Mouse (Mus musculus) fibroblast of lung, adult 2 months (primary cell): ENCODE data around the gene Hoxd13.

Experiments
- DNase-seq: peaks from one replicate; pipeline ENCODE4 v3.0.0-alpha.2; 2011; ENCODE audit warnings: low read depth

Gene Hoxd13

DNA sequence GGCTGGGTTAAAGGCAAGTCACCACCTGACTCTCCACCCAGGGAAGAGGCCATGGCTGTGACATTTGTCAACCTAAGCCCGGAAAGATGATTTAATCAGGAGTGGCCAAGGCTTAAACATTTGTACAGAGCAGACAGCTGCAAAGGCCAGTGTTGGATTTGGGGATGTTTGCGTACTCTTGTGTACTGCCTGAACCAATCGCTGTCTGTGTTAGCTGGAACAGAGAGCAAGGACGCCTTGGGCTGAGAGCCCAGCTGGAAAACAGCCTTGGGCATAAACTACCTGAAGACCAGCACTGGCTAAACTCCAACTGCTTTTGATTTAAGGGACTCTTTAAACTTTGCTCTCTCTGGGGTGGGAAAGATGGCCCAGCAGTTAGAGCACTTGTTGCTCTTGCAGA, 40.6 kb downstream of the Hoxd13 start:
- no peak for DNase-seq

DNA sequence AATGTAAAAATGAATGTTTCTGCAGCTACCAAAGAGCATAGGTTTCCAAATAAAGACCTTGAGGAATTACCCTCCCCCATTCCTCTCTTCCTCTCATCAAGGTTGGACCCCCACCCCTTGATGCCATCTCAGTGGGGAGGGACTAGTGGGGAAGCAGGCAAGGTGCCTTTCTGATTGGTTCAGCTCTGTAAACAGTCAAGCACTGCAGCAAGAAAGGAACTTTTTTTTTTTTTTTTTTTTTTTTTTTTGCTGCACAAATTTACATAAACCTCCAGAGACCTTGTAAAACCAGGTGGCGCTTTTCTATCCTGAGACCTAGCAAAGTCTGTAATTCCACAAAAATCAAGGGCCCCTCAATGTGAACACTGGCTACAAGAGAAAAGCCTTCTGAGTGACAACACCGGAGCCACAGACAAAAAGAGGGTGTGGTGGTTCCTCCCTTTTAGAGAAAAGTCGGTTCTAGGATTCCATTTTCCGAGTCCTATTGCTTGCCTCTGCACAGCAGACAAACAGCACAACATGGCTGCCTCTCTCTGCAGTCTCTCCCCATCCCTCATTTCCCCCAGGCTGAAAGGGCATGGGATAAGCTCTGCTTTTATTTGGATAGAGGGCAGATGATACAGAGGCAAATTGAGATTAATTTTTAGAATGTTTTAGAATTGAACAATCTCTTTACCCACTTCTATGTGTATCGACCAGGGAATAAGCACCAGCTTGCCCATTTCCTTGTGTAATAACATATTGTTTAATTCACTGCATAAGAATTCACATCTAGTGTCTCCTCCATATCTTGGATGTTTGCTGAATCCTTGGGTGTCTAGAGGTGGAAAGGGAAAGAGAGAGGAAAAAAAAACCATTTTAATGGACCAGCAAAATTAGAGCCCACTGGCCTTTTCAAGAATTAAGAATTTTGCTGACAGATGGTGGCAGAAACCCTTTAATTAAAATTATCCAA, 41.6 kb downstream of the Hoxd13 start:
- no peak for DNase-seq

DNA sequence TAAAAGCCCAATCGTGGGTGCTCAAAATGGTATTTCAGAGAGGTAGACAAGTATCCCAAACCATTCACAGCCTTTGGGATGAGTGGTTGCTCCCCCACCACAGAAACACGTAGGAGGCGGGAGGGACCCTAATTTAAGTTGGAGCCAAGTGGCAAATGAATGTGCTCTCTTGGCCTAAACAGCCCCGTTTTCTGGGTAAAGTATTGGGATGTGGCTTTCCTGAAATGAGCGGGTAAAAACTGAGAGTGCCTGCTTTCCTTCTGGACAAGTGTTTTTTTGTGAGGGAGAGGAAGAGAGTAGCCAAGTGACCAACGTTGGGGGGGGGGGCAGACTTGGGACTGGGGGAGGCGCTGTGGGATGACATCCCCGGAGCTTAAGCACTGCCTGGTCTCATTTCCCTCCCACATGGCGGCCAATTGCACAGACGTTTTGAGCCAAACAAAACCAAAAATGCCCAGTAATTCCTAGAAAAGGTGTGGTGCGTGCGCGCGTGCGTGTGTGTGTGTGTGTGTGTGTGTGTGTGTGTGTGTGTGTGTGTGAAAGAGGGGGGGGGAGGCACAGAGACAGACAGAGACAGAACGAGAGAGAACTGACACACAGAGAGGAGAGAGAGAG, 42.9 kb downstream of the Hoxd13 start:
- DNase-seq, result no peak

DNA sequence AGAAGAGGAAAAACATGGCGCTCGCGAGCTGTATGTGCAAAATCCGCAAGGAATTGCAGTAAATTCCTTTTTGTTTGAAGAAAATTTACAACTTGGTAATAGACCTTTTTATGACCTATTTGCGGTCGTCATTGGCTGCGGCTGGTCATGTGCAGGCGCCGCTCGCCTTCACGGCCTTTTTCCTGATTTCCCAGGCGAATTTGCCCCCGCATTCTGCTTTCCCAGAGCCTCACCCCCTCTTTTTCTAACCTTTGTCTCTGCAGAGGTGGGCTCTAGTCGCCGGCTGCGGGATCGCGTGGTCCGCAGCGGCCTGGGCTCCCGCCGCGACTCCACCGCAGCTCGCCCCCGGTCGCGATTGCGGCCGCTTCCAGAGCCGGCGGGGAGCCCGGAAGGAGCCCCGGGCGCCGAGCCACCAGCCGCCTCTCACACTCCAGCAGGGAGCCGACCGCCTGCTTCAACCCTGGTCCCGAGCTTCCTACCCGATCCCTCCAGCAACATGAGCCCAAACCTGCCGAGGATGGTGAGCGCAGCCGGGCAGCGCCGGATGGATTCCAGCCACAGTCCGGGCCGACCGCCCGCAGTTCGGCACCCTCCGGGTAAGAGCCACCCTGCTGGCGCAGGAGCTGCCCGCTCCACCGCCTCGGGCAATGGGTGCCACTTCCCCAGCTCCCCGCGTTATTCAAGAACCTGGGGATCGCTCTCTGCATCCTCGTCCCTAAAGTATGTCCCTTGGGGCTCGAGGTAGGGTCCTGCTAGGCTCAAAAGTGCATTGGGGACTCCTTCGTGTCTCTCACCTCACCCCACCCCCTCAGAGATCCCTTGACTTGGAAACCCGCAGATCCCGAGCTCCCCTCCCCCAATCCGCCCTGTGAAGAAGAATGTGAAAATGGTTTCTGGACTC, 43.9 kb downstream of the Hoxd13 start, which contains the start of the genes Hoxd3 and Hoxd4:
Hoxd3 (plus strand) TSS at position 207 of the 901 bp plus-strand sequence.
Hoxd4 (plus strand) TSS at position 209 of the 901 bp plus-strand sequence.
- DNase-seq, result no peak

DNA sequence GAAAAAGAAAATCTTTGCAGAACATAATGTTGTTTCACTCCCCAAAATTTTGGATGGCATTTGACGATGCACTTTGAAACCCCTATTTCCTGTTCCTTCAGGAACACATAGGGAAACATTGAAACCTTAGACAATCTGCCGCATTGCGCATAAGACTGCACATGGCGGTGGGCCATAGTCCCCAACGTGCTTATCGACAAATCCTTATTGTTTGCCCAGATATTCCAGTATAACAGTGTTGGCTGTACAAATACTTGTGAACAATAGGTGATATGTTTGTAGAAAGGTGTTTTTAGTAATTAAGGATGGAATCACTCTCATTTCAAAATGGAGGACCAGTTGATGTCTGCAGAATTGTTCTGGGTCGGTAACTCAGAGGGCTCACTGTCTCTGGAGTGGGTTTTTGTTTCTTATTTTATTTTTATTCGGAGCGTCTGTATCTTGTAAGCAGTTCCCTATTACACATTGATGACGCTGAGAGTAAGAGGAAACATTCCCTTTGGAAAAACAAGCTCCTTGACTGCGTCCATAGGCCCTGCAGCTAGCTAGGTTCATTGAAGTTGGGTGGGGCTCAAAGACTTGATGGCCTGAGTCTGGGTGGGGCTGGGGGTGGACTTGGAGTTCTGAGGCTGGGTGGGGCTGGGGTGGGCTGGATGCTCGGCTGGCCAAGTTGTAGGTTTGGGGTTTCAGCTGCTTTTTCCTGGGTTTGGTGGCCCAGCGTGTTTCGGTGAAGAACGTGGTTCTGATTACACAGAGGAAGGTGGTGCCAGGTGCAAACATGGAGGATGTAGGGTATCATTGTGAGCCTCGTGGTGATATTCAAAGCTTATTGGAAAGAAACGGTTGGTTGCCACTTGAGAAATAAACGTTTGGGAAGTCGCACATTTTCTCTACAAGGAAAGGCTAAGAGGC, 45.4 kb downstream of the Hoxd13 start:
- DNase-seq, result no peak

DNA sequence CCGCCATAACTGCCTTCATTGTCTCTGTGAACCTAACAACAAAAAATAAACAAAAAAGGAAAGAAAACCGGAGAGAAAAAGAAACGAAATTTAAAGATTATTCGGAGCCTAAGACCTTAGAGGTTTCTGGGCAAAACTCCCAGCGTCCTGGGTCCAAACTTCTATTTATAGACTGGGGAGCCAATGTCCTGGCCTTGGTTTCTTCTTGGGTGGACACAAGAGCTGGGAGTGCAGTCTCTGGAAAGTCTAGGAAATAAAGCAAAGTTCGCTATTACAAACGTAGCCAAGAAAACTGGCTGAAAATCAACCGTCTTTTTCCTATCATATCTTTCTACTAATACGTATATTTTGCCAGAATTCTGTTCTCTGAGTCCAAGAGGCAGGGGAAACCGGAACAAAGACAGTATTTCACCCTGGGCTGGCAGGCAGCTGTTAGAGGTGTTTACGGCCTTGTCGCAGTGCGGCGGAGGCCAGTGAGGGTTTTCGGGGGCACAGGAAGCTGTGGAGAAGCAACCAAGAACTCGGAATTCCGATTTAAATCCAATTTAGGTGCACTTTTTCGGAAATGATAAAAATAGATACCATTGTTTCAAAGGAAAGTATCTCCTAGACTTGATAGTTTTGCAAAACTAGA, 46.2 kb downstream of the Hoxd13 start:
- DNase-seq, result no peak

DNA sequence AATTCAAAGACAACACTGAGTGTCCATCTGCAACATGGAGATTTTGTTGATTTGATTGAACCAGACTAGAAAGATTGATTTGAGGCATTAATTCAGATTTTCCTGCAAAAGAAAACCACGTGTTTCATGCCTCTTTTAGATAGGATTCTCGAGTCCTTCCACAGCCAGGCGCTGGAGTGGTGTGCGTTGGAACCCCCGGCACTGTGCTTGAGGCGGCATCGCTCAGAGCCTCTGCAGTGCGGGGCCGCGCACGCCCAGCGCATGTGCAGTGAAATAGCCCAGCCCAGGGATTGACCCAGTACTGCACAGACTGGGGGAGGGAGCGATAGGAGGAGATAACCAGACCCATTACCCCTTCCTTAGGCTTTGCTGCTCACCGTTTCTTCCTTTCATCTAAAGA, 46.8 kb downstream of the Hoxd13 start:
- no peak for DNase-seq

DNA sequence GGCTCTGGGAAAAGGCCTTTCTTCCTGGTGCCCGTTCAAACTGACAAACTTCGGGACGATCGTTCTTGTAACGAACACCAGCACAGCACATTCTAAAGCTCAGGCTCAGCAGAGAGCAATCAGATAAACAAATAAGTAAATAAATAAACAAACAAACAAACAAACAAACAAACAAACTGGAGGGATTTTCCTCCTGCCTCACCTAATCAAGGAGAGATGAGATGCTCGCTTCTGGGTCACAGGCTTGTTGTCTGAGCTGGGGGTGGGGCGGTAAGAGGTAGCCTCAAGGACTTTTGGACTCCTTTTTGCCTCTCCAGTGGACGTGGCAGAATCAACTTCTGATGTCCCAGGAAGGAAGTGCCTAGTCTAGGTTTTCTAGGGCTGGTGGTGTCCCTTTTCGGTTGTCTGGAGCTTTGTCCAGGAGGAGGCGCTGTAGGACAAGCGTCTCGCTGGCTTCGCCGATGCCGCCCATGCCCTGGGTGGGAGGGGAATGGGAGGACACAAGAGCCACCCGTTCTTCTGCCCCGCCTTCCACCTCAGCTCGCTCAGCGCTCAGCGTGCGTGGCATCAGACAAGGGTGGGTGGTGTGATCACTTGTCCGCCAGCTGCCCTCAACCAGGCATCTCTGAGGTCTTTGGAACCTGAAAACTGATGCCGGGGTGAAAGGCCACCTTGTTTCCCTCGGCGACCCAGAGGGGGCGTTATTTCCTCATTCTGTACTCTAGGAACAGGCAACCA, 47.6 kb downstream of the Hoxd13 start:
- DNase-seq, result no peak

DNA sequence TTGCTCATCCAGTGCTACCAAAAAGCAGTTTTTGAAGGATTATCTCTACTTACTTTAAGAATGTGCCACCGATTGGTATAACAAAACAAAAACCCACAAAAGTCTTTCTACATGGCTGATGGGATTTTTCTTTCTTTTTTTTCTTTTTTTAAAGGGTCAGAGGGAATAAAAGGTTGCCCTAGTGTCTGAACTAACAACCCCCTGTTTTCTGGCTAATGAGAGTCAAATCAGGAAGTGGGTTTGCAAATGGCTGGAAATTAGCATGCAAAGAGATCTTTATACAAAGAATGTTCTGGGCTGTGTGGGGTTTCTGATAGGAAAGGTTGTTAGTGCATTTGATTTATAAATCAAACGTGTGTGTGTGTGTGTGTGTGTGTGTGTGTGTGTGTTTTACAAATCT, 52.3 kb downstream of the Hoxd13 start:
- no peak for DNase-seq

DNA sequence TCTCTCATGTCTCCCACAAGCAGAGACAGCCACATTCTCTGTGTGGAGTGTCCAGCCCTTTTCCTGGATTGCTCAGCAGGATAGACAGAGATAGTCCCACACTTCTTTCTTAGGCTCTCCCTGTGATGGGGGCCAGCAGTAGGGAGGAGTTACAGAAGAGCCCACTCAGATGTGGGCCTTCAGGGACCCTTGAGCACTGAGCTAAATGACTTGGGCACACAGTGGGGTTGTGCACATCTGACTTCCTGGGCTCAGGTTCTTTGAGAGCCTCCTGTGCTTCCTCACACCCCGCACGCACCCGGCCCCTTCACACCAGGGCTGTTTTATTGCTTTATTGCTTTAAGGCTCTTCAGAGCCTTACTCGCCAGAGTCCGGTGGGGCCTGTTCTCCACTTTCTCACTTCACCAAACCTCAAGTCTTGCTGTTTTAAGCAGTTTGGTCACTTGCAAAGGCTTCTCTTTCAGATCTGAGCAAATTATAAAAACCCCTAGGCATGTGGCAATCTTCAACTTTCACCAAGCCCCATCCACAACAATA, 52.9 kb downstream of the Hoxd13 start:
- no peak for DNase-seq
